Mouse (Mus musculus) hindbrain, embryonic 14.5 days (tissue): ENCODE measurements around the gene Gdf7. TPM values are rescaled to one million over a fixed set of nuclear protein-coding genes. Genes with fewer than 3 reads are reported as not detected.

Experiments
- ATAC-seq: fragments of 200-750 bp; cut with Nextera tagmentation; 2 replicates; pipeline ENCODE4 v1.8.0; 2017; ENCODE audit warnings: moderate number of reproducible peaks, mild to moderate bottlenecking, moderate TSS enrichment, moderate library complexity; ENCODE audit not compliant: low FRiP score
- DNase-seq: peaks from one replicate; pipeline ENCODE4 v3.0.0-alpha.2; 2015; ENCODE audit warnings: low spot score
- H3K27ac ChIP-seq: fragments of 300-500 bp; sonication (generic); 2 replicates; pipeline ENCODE4 v1.5.1; 2014; ENCODE audit warnings: mild to moderate bottlenecking, moderate library complexity
- H3K27me3 ChIP-seq: fragments of 300-500 bp; sonication (generic); 2 replicates; pipeline ENCODE4 v1.6.1; 2014; ENCODE audit warnings: mild to moderate bottlenecking, low read length, mixed read lengths; ENCODE audit not compliant: control insufficient read depth, insufficient read depth
- H3K36me3 ChIP-seq: fragments of 300-500 bp; sonication (generic); replicated peaks from 2 replicates; pipeline ENCODE4 v1.6.1; 2014; ENCODE audit not compliant: control insufficient read depth, insufficient read depth
- H3K4me1 ChIP-seq: fragments of 300-500 bp; sonication (generic); replicated peaks from 2 replicates; pipeline ENCODE4 v1.6.1; 2014; ENCODE audit warnings: antibody characterized with exemption, low read length, mixed read lengths; ENCODE audit not compliant: control insufficient read depth, insufficient read depth
- H3K4me2 ChIP-seq: fragments of 300-500 bp; sonication (generic); replicated peaks from 2 replicates; pipeline ENCODE4 v1.6.1; 2014; ENCODE audit warnings: mild to moderate bottlenecking, moderate library complexity
- H3K4me3 ChIP-seq: fragments of 300-500 bp; sonication (generic); replicated peaks from 2 replicates; pipeline ENCODE4 v1.5.1; 2014; ENCODE audit warnings: mild to moderate bottlenecking, low read length
- H3K9ac ChIP-seq: fragments of 300-500 bp; sonication (generic); 2 replicates; pipeline ENCODE4 v1.6.1; 2014
- H3K9me3 ChIP-seq: fragments of 300-500 bp; sonication (generic); 2 replicates; pipeline ENCODE4 v1.6.1; 2016; ENCODE audit warnings: low read length; ENCODE audit not compliant: control insufficient read depth
- WGBS: fragments of 180-500 bp; shearing (Covaris S2); extraction: QIAGEN DNeasy Blood & Tissue Kit; methylation state at CpG from one replicate; pipeline ENCODE4 v1.1.7; 2014; 5-methylcytosine and 5-hydroxymethylcytosine counted together
- polyA plus RNA-seq: library from polyadenylated mRNA; unstranded; fragments of >200 nt; fragmentation: Nextera tagmentation; extraction: Ambion mirVana; gene quantifications from 2 replicates; pipeline ENCODE4 v1.2.1, GENCODE M21; 2014

Gene Gdf7
- polyA plus RNA-seq, 1 experiment from 2014 or later = 0.67 TPM

- Histone ChIP-seq H3K27me3 (no peaks in the 10 kb centered on the region), H3K4me3 (no peak overlapping the region), H3K4me2 (no peak overlapping the region), H3K4me1 (no peaks in the 10 kb centered on the region), H3K9me3 (no peaks in the 10 kb centered on the region), H3K36me3 (peaks cover 37% of the 10 kb centered on the region), H3K9ac (no peak overlapping the region), H3K27ac (no peak overlapping the region)
- WGBS = 83% methylated on average over 10 of the region's 10 CpGs
- ATAC-seq = no peak
- no peak for DNase-seq
These were observed 19.8 kb upstream of the Gdf7 start for GRCm38 (mm10) chr12:8321506-8321905.

GRCm38 (mm10) chr12:8320084-8320713, 18.4 kb upstream of the Gdf7 start:
- Histone ChIP-seq H3K4me2 (no peak overlapping the region), H3K36me3 (peaks cover 37% of the 10 kb centered on the region), H3K9me3 (no peaks in the 10 kb centered on the region), H3K9ac (no peak overlapping the region), H3K4me3 (no peak overlapping the region), H3K4me1 (peaks cover under 1% of the 10 kb centered on the region; the same call in 1 of the 2 replicates), H3K27ac (no peak overlapping the region), H3K27me3 (no peaks in the 10 kb centered on the region)
- peak; percentile 77 for DNase-seq
- WGBS = 41% methylated on average over 5 of the region's 5 CpGs
- ATAC-seq = peak; percentile 36; the same call in 1 of the 2 replicates

- Histone ChIP-seq H3K4me1 (peaks cover 15% of the 10 kb centered on the region), H3K36me3 (peaks cover 19% of the 10 kb centered on the region), H3K4me3 (no peak overlapping the region), H3K9ac (no peak overlapping the region), H3K4me2 (no peak overlapping the region), H3K27me3 (peaks cover 6% of the 10 kb centered on the region; the same call in 1 of the 2 replicates), H3K9me3 (no peaks in the 10 kb centered on the region), H3K27ac (no peak overlapping the region)
- DNase-seq = no peak
- no peak for ATAC-seq
- 85% methylated on average over 5 of the region's 5 CpGs for WGBS
These were observed 14.8 kb upstream of the Gdf7 start for GRCm38 (mm10) chr12:8316541-8316940.

GRCm38 (mm10) chr12:8313773-8314172, 12.0 kb upstream of the Gdf7 start:
- Histone ChIP-seq H3K36me3 (peaks cover 7% of the 10 kb centered on the region; the same call in 1 of the 2 replicates), H3K9ac (peak overlapping the region; percentile 82), H3K4me1 (peaks cover 15% of the 10 kb centered on the region), H3K27me3 (peaks cover 12% of the 10 kb centered on the region), H3K4me3 (peak overlapping the region; percentile 65), H3K9me3 (no peaks in the 10 kb centered on the region), H3K4me2 (peak overlapping the region; percentile 89), H3K27ac (no peak overlapping the region)
- ATAC-seq (no peak), DNase-seq (no peak)
- 22% methylated on average over 12 of the region's 12 CpGs for WGBS

GRCm38 (mm10) chr12:8313270-8313771, 11.6 kb upstream of the Gdf7 start, which contains the start of gene Hs1bp3:
Gene Hs1bp3, plus strand, starts transcription at chr12:8313432.
- DNase-seq (peak; percentile 91), ATAC-seq (peak; percentile 91)
- under 1% methylated on average over 38 of the region's 38 CpGs for WGBS
- H3K4me1 ChIP-seq = peaks cover 15% of the 10 kb centered on the region
- peak within 1 kb of the TSS; percentile 65 for H3K4me3 ChIP-seq
- H3K27ac ChIP-seq = no peak within 1 kb of the TSS
- no peaks in the 10 kb centered on the region for H3K9me3 ChIP-seq
- peak within 1 kb of the TSS; percentile 82 for H3K9ac ChIP-seq
- peaks cover 2% of the 10 kb centered on the region; the same call in 1 of the 2 replicates for H3K36me3 ChIP-seq
- peaks cover 12% of the 10 kb centered on the region for H3K27me3 ChIP-seq
- H3K4me2 ChIP-seq = peak within 1 kb of the TSS; percentile 89

GRCm38 (mm10) chr12:8312266-8312665, 10.5 kb upstream of the Gdf7 start:
- Histone ChIP-seq H3K27me3 (peaks cover 12% of the 10 kb centered on the region), H3K4me1 (peaks cover 15% of the 10 kb centered on the region), H3K36me3 (no peaks in the 10 kb centered on the region), H3K27ac (no peak overlapping the region), H3K9me3 (no peaks in the 10 kb centered on the region), H3K4me2 (no peak overlapping the region), H3K4me3 (no peak overlapping the region), H3K9ac (no peak overlapping the region)
- no peak for ATAC-seq
- DNase-seq = no peak
- WGBS = 95% methylated on average over 4 of the region's 4 CpGs

GRCm38 (mm10) chr12:8310992-8311391, 9.2 kb upstream of the Gdf7 start:
- Histone ChIP-seq H3K27ac (no peak overlapping the region), H3K4me2 (0 out of 2 replicates have a peak overlapping the region, but pooled peaks have one; percentile 10), H3K9me3 (no peaks in the 10 kb centered on the region), H3K9ac (no peak overlapping the region), H3K27me3 (peaks cover 16% of the 10 kb centered on the region), H3K4me3 (no peak overlapping the region), H3K4me1 (peaks cover 15% of the 10 kb centered on the region), H3K36me3 (no peaks in the 10 kb centered on the region)
- ATAC-seq (no peak), DNase-seq (no peak)
- WGBS = 37% methylated on average over 17 of the region's 17 CpGs

GRCm38 (mm10) chr12:8306910-8307309, 5.2 kb upstream of the Gdf7 start:
- H3K9ac ChIP-seq = no peak overlapping the region
- H3K27ac ChIP-seq = no peak overlapping the region
- ATAC-seq = no peak
- 71% methylated on average over 1 of the region's 1 CpGs for WGBS
- no peak for DNase-seq
- no peak overlapping the region for H3K4me2 ChIP-seq
- no peak overlapping the region for H3K4me3 ChIP-seq
- H3K9me3 ChIP-seq = no peaks in the 10 kb centered on the region
- H3K4me1 ChIP-seq = 0 out of 2 replicates have a peak, but pooled peaks cover 3% of the 10 kb centered on the region
- H3K36me3 ChIP-seq = no peaks in the 10 kb centered on the region
- peaks cover 51% of the 10 kb centered on the region for H3K27me3 ChIP-seq

GRCm38 (mm10) chr12:8306432-8306831, 4.7 kb upstream of the Gdf7 start:
- DNase-seq (peak; percentile 88), ATAC-seq (peak; percentile 44; the same call in 1 of the 2 replicates)
- H3K27ac ChIP-seq = no peak overlapping the region
- no peak overlapping the region for H3K4me2 ChIP-seq
- no peak overlapping the region for H3K9ac ChIP-seq
- no peak overlapping the region for H3K4me3 ChIP-seq
- no peaks in the 10 kb centered on the region for H3K9me3 ChIP-seq
- 1% methylated on average over 5 of the region's 5 CpGs for WGBS
- peaks cover 7% of the 10 kb centered on the region; the same call in 1 of the 2 replicates for H3K4me1 ChIP-seq
- peaks cover 52% of the 10 kb centered on the region for H3K27me3 ChIP-seq
- no peaks in the 10 kb centered on the region for H3K36me3 ChIP-seq
